Mouse (Mus musculus) forebrain, embryonic 14.5 days (tissue): ENCODE measurements around the gene Zfand2a. TPM values are rescaled to one million over a fixed set of nuclear protein-coding genes. Genes with fewer than 3 reads are reported as not detected.

Experiments used
- ATAC-seq: fragments of 200-750 bp; cut with Nextera tagmentation; 2 replicates; pipeline ENCODE4 v1.8.0; 2017; ENCODE audit warnings: mild to moderate bottlenecking, moderate library complexity
- DNase-seq: peaks from one replicate; pipeline ENCODE4 v3.0.0-alpha.2; 2015; ENCODE audit warnings: low spot score
- H3K27ac ChIP-seq: fragments of 300-500 bp; sonication (generic); 2 replicates; pipeline ENCODE4 v1.5.1; 2014; ENCODE audit warnings: low read depth, mild to moderate bottlenecking, control low read depth, low read length, moderate library complexity
- H3K27me3 ChIP-seq: fragments of 300-500 bp; sonication (generic); replicated peaks from 2 replicates; pipeline ENCODE4 v1.6.1; 2014; ENCODE audit warnings: low read length, control low read depth, mixed read lengths; ENCODE audit not compliant: control insufficient read depth, insufficient read depth
- H3K36me3 ChIP-seq: fragments of 300-500 bp; sonication (generic); 2 replicates; pipeline ENCODE4 v1.6.1; 2014; ENCODE audit warnings: low read length, control low read depth; ENCODE audit not compliant: control insufficient read depth, insufficient read depth
- H3K4me1 ChIP-seq: fragments of 300-500 bp; sonication (generic); 2 replicates; pipeline ENCODE4 v1.6.1; 2014; ENCODE audit warnings: antibody characterized with exemption, low read length, control low read depth; ENCODE audit not compliant: control insufficient read depth, insufficient read depth
- H3K4me2 ChIP-seq: fragments of 300-500 bp; sonication (generic); 2 replicates; pipeline ENCODE4 v1.6.1; 2014; ENCODE audit warnings: mild to moderate bottlenecking, control low read depth, low read length
- H3K4me3 ChIP-seq: fragments of 300-500 bp; sonication (generic); 2 replicates; pipeline ENCODE4 v1.5.1; 2014; ENCODE audit warnings: low read depth, low read length, control low read depth
- H3K9ac ChIP-seq: fragments of 300-500 bp; sonication (generic); 2 replicates; pipeline ENCODE4 v1.6.1; 2014; ENCODE audit warnings: mild to moderate bottlenecking, low read length, control low read depth, moderate library complexity
- H3K9me3 ChIP-seq: fragments of 300-500 bp; sonication (generic); replicated peaks from 2 replicates; pipeline ENCODE4 v1.6.1; 2016; ENCODE audit warnings: low read length, control low read depth, mixed read lengths; ENCODE audit not compliant: control insufficient read depth
- WGBS: fragments of 180-500 bp; shearing (Covaris S2); extraction: QIAGEN DNeasy Blood & Tissue Kit; methylation state at CpG from one replicate; pipeline ENCODE4 v1.1.7; 2014; 5-methylcytosine and 5-hydroxymethylcytosine counted together
- polyA plus RNA-seq: library from polyadenylated mRNA; unstranded; fragments of >200 nt; fragmentation: Nextera tagmentation; extraction: Ambion mirVana; gene quantifications from 2 replicates; pipeline ENCODE4 v1.2.1, GENCODE M21; 2014

Gene Zfand2a
- polyA plus RNA-seq, 1 experiment from 2014 or later = 10.1 TPM

DNA sequence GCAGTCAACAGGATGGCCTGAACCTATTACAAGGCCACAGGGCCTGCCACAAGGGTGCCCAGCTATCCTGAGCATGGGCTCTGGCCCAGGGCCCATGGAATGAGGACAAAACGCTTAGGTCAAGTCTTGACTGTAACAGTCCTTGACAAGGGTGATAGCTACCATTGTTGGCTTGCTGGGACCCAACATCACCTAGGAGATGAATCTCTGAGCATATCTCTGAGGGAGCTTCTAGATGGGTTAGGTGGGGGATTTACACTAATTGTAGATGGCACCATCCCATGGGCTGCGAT, 42.7 kb downstream of the Zfand2a start:
- H3K27ac ChIP-seq = no peak overlapping the region
- ATAC-seq = no peak

DNA sequence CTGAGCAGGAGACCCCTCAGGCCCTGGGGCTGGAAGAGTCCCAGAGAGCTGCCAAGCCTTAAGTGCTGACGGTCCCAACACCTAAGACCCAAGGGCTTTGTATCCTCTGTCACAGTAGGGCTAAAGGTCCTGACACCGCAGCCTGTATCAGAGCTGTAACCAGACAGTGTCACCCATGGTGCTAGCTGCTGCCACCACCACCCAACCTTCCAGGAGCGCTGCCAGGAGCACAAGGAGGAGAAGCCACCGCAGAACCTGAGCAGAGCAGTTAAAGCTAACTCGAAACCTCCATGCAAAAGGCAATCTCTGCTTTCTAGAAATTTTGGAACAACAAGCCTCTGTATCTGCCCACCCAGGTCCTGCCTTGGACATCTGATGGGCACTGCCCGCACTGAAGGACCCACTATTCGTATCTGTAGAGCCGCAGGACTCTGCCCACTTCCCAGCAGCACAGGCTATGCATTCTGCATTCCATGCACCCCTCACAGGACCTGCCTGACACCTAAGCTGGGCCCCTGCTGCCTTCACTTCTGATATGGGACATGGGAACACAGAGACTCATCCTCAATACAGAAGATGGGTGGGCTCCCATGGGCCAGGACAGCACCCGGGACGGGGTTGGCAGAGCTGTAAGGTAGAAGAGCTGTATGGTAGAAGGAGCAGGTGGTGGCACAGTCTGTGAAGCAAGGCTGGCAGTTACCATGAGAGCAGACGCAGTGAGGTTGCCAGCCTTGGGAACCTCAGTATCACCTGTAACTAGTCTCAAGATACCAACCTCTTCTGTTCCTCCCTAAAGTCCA, 43.2 kb downstream of the Zfand2a start:
- Histone ChIP-seq H3K36me3 (no peaks in the 10 kb centered on the region), H3K4me1 (no peaks in the 10 kb centered on the region), H3K9me3 (no peaks in the 10 kb centered on the region), H3K27me3 (no peaks in the 10 kb centered on the region), H3K27ac (no peak overlapping the region), H3K4me2 (no peak overlapping the region), H3K9ac (no peak overlapping the region), H3K4me3 (no peak overlapping the region)
- ATAC-seq (no peak), DNase-seq (no peak)
- WGBS = 94% methylated on average over 11 of the region's 11 CpGs

More for the DNA sequence above, 42.7 kb downstream of the Zfand2a start:
- Histone ChIP-seq H3K4me1 (no peaks in the 10 kb centered on the region), H3K27me3 (no peaks in the 10 kb centered on the region), H3K9me3 (no peaks in the 10 kb centered on the region), H3K4me3 (no peak overlapping the region), H3K9ac (no peak overlapping the region), H3K4me2 (no peak overlapping the region), H3K36me3 (no peaks in the 10 kb centered on the region)
- DNase-seq = no peak
- 95% methylated on average over 2 of the region's 2 CpGs for WGBS

DNA sequence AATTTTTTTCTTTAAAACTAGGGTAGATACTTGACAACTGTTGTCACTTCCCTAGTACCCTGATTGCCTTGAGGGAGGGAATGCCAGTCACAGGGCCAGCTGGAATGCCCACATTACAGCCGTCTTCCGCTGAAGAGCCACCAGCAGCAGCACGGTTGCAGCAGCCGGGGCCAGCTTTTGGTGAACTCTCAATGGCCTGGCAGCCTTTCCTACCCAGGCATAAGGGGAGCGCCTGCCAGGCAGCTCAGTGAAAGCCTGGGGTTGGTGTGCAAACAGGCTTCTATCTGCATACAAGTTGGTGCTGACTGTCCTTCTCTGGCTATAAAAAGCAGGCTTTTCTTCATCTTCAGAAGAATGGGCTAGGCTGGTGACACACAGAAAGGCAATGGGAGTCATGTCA, 43.9 kb downstream of the Zfand2a start:
- no peak overlapping the region for H3K27ac ChIP-seq
- H3K4me2 ChIP-seq = no peak overlapping the region
- H3K9me3 ChIP-seq = no peaks in the 10 kb centered on the region
- ATAC-seq (no peak), DNase-seq (no peak)
- H3K4me3 ChIP-seq = no peak overlapping the region
- no peak overlapping the region for H3K9ac ChIP-seq
- no peaks in the 10 kb centered on the region for H3K27me3 ChIP-seq
- peaks cover 5% of the 10 kb centered on the region for H3K4me1 ChIP-seq
- H3K36me3 ChIP-seq = no peaks in the 10 kb centered on the region
- 83% methylated on average over 5 of the region's 5 CpGs for WGBS

GRCm38 (mm10) chr5:139438440-139438839, 45.9 kb downstream of the Zfand2a start:
- H3K27ac ChIP-seq = no peak overlapping the region
- no peak overlapping the region for H3K9ac ChIP-seq
- DNase-seq = no peak
- no peaks in the 10 kb centered on the region for H3K9me3 ChIP-seq
- no peaks in the 10 kb centered on the region for H3K27me3 ChIP-seq
- no peak; the same call in 1 of the 2 replicates for ATAC-seq
- H3K4me3 ChIP-seq = no peak overlapping the region
- no peaks in the 10 kb centered on the region for H3K36me3 ChIP-seq
- H3K4me2 ChIP-seq = no peak overlapping the region
- WGBS = 51% methylated on average over 12 of the region's 12 CpGs
- H3K4me1 ChIP-seq = peaks cover 23% of the 10 kb centered on the region

- peaks cover 24% of the 10 kb centered on the region for H3K4me1 ChIP-seq
- no peaks in the 10 kb centered on the region for H3K9me3 ChIP-seq
- H3K27ac ChIP-seq = no peak overlapping the region
- H3K9ac ChIP-seq = no peak overlapping the region
- no peak overlapping the region for H3K4me3 ChIP-seq
- no peak overlapping the region for H3K4me2 ChIP-seq
- ATAC-seq (no peak), DNase-seq (no peak)
- no peaks in the 10 kb centered on the region for H3K36me3 ChIP-seq
- WGBS = 93% methylated on average over 4 of the region's 4 CpGs
- no peaks in the 10 kb centered on the region for H3K27me3 ChIP-seq
Observed at GRCm38 (mm10) chr5:139437769-139438168, 46.6 kb downstream of the Zfand2a start.

GRCm38 (mm10) chr5:139434940-139435339, 49.4 kb downstream of the Zfand2a start:
- H3K4me3 ChIP-seq = no peak overlapping the region
- peaks cover 46% of the 10 kb centered on the region for H3K4me1 ChIP-seq
- 16% methylated on average over 8 of the region's 8 CpGs for WGBS
- no peaks in the 10 kb centered on the region for H3K36me3 ChIP-seq
- no peaks in the 10 kb centered on the region for H3K27me3 ChIP-seq
- H3K4me2 ChIP-seq = no peak overlapping the region
- ATAC-seq = peak; percentile 79
- H3K9ac ChIP-seq = no peak overlapping the region
- DNase-seq = peak; percentile 81
- no peaks in the 10 kb centered on the region for H3K9me3 ChIP-seq
- peak overlapping the region; percentile 70; the same call in 1 of the 2 replicates for H3K27ac ChIP-seq

DNA sequence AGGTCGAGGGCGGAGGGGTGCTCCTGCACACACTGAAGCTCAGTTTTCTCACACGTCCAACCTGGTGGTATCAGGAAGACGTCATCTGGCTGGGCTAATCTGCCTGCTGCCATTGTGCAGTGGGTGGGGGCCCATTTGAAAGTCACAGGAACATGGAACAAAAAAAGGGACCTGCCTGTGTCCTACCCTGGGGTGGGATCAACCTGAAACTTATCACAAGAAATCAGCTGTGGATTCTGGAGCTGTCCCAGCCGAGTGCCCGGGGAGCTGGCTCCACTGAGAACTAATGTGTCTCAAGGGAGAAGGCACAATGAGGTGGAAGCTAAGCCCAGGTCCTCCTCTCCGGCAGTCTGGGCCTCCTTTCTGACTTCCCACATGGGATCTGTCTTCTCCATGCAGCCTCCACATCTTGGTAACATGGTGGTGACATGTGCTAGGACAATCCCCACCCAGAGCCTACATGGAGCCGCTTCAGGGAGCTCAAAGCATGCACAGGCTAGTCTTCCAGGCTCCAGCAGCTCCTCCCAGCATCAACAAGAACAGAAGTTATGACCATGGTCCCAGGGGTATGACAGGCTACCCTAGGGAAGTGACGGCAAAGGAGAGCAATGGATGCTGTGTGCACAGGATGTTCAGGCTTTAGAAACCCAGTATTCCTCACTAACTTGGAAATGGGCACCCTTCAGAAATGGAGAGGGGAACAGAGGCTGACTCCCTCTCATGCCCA, 50.3 kb downstream of the Zfand2a start:
- Histone ChIP-seq H3K4me3 (no peak overlapping the region), H3K9ac (no peak overlapping the region), H3K27me3 (no peaks in the 10 kb centered on the region), H3K4me1 (peaks cover 54% of the 10 kb centered on the region), H3K9me3 (no peaks in the 10 kb centered on the region), H3K27ac (peak overlapping the region; percentile 70), H3K36me3 (no peaks in the 10 kb centered on the region), H3K4me2 (no peak overlapping the region)
- 79% methylated on average over 9 of the region's 9 CpGs for WGBS
- ATAC-seq (no peak), DNase-seq (no peak)

- Histone ChIP-seq H3K27ac (no peak overlapping the region; the same call in 1 of the 2 replicates), H3K4me2 (no peak overlapping the region), H3K9ac (no peak overlapping the region), H3K36me3 (no peaks in the 10 kb centered on the region), H3K9me3 (no peaks in the 10 kb centered on the region), H3K4me3 (no peak overlapping the region), H3K27me3 (no peaks in the 10 kb centered on the region), H3K4me1 (peaks cover 56% of the 10 kb centered on the region)
- no peak for DNase-seq
- no peak for ATAC-seq
- WGBS = 39% methylated on average over 7 of the region's 7 CpGs
Observed at GRCm38 (mm10) chr5:139432747-139433508, 51.4 kb downstream of the Zfand2a start.
